Mouse (Mus musculus): ENCODE measurements around the gene Eri3. TPM values are rescaled to one million over a fixed set of nuclear protein-coding genes. Genes with fewer than 3 reads are reported as not detected.

Gene Eri3
- polyA plus RNA-seq, 1 experiment: 27.5 TPM

DNA sequence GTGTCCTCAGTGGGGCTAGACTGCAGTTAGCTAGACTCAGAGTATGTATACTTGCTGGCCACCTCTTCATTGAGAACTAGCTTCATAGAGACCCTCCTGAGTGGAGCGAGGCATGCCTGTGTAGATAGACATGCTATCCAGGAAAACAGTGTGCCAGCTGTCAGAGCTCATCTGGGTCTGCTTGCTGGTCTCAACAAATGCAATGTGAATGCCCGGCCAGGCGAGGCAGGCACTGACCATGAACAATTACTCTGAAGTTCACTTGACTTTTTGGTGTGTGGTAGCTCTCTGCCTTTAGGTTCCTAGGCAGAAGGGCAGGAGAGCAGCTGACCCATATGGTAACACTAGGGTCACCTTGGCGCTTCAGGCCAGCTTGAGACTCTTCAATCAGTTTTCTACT lies 66.4 kb downstream of the Eri3 start:
- Histone ChIP-seq H3K4me1 (ENCODE audit: control insufficient read depth, insufficient read depth, low read length) (peaks cover 1% of the 10 kb centered on the region; the same call in 1 of the 2 replicates), H3K4me3 (replicated peaks; ENCODE audit: control insufficient read depth, low read depth, low read length) (no peak overlapping the region), H3K27ac (ENCODE audit: control insufficient read depth, insufficient read depth, low read depth, low read length, poor library complexity) (no peak overlapping the region)
- TF ChIP-seq CTCF (IDR thresholded peaks at IDR 0.05; ENCODE audit: control insufficient read depth, insufficient read depth, low read length): no peak
- TF ChIP-seq POLR2A (IDR thresholded peaks at IDR 0.05; ENCODE audit: borderline replicate concordance, control insufficient read depth, low read depth, low read length): no peak
- 85% methylated on average over 4 of the region's 4 CpGs for WGBS

DNA sequence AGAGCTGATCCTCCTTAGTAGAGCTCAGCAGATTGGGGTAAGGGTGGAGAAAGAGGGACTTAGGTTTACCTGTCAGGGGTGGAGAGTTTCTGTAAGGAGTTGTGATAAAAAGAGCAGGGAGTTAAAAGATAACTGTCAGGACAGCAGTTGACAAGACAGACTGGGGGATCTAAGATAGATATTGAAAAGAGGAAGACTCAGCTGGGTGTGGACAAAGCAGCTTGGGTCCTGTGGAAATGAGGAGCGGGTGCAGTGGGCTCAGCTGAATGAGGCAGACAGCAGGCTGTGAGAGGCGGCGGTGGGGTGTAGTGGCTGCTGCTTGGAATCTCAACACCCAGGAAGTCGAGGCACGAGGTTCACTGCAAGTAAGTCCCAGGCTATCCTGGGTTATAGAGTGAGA lies 72.1 kb downstream of the Eri3 start:
- no peak overlapping the region for H3K4me3 ChIP-seq (replicated peaks; ENCODE audit: control insufficient read depth, low read depth, low read length)
- WGBS: 77% methylated on average over 5 of the region's 5 CpGs
- H3K27ac ChIP-seq (ENCODE audit: control insufficient read depth, insufficient read depth, low read depth, low read length, poor library complexity): no peak overlapping the region
- no peaks in the 10 kb centered on the region for H3K4me1 ChIP-seq (ENCODE audit: control insufficient read depth, insufficient read depth, low read length)
- TF ChIP-seq CTCF (IDR thresholded peaks at IDR 0.05; ENCODE audit: control insufficient read depth, insufficient read depth, low read length) (no peak), POLR2A (IDR thresholded peaks at IDR 0.05; ENCODE audit: borderline replicate concordance, control insufficient read depth, low read depth, low read length) (no peak)

DNA sequence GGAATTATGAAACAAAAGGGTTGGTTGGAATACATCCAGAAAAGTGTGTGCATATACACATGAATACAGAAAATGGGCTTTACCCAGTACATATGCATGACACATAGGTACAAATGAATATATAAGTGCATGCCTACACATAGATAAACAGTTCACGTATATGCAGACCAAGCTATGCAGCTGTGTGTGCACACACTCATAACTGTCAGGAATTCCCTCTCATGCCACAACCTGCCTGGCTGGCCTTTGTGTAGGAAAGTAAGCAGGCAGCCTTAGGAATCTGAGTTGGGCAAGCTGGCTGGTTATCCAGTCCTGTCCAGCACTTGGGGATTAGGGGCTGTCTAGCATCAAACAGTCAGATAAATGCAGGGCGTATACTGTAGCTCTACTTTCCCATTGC lies 72.9 kb downstream of the Eri3 start:
- H3K27ac ChIP-seq (ENCODE audit: control insufficient read depth, insufficient read depth, low read depth, low read length, poor library complexity): no peak overlapping the region
- no peak overlapping the region for H3K4me3 ChIP-seq (replicated peaks; ENCODE audit: control insufficient read depth, low read depth, low read length)
- H3K4me1 ChIP-seq (ENCODE audit: control insufficient read depth, insufficient read depth, low read length): no peaks in the 10 kb centered on the region
- 91% methylated on average over 2 of the region's 2 CpGs for WGBS
- TF ChIP-seq CTCF (IDR thresholded peaks at IDR 0.05; ENCODE audit: control insufficient read depth, insufficient read depth, low read length): no peak

DNA sequence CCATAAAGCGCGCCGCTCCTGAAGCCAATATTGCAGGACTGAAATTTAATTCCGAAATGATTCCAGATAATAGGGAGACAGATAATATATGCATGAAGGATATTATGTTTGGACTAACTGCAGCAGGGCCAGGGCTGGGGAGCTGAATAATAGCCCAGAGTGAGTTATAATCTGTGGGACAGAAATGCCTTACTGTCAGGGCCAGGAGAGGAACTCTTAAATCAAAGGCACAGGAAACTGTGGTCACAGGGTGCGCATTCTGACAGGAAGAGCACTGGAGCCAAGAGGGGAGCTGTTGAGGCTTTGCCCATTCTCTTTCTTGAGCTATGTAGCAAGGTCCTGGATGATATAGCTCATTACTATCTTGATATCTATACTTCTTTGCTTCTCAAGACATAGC lies 74.5 kb downstream of the Eri3 start:
- TF ChIP-seq CTCF (IDR thresholded peaks at IDR 0.05; ENCODE audit: control insufficient read depth, insufficient read depth, low read length) (no peak), POLR2A (IDR thresholded peaks at IDR 0.05; ENCODE audit: borderline replicate concordance, control insufficient read depth, low read depth, low read length) (no peak)
- Histone ChIP-seq H3K4me3 (replicated peaks; ENCODE audit: control insufficient read depth, low read depth, low read length) (no peak overlapping the region), H3K27ac (ENCODE audit: control insufficient read depth, insufficient read depth, low read depth, low read length, poor library complexity) (no peak overlapping the region), H3K4me1 (ENCODE audit: control insufficient read depth, insufficient read depth, low read length) (no peaks in the 10 kb centered on the region)
- 53% methylated on average over 5 of the region's 5 CpGs for WGBS

DNA sequence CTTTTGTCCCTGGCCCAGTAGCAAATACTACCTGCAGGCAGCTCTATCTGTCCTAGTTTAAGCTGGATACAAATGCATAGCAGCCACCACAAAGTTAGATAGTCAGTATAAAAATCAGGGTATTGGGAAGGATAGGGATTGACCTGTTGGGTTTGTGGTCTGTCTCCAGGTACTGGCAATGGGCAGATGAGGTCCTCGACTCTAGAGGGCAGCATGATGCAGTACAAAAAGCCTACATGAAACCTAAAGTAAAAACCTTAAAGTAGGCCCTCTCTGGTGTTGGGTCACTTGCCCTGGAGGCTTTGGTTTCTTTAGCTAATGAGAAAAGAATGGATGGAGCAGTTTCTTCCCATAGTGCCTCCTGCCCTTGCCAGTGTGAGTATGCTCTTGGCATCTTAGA lies 78.3 kb downstream of the Eri3 start:
- TF ChIP-seq CTCF (IDR thresholded peaks at IDR 0.05; ENCODE audit: control insufficient read depth, insufficient read depth, low read length) (no peak), POLR2A (IDR thresholded peaks at IDR 0.05; ENCODE audit: borderline replicate concordance, control insufficient read depth, low read depth, low read length) (no peak)
- no peak overlapping the region for H3K27ac ChIP-seq (ENCODE audit: control insufficient read depth, insufficient read depth, low read depth, low read length, poor library complexity)
- H3K4me3 ChIP-seq (replicated peaks; ENCODE audit: control insufficient read depth, low read depth, low read length): no peak overlapping the region
- H3K4me1 ChIP-seq (ENCODE audit: control insufficient read depth, insufficient read depth, low read length): no peaks in the 10 kb centered on the region
- 49% methylated on average over 1 of the region's 1 CpGs for WGBS

DNA sequence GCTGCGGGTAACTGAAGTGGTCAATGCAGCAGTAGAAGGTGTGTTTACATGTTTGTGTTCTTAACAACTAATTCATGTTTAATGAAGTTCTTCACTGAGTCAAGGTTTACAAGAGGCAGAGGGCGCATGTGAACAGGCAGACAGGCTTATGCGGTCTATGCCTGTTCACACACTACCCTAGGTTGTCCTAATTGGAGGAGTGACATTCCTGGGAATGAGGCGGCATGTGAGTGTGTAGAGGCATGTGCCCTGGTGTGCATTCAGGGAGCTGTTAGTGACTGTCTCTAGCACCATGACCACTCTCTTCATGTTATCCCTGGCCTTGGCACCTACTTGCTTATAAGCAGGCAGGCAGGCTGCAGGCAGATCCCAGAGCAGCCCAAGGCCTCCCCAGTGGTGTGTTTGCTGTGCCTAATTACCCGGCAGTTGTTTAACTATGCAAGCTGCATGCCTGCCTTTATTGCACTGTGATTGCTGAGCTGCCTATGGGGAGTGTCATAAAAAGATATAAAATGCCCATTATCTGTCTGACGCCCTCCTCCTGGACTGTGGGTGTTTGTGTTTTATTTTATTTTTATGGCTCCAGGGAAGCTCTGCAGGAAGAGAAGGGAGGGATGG lies 80.0 kb downstream of the Eri3 start:
- H3K4me1 ChIP-seq (ENCODE audit: control insufficient read depth, insufficient read depth, low read length): no peaks in the 10 kb centered on the region
- no peak overlapping the region for H3K4me3 ChIP-seq (replicated peaks; ENCODE audit: control insufficient read depth, low read depth, low read length)
- 85% methylated on average over 6 of the region's 6 CpGs for WGBS
- no peak for TF ChIP-seq CTCF (IDR thresholded peaks at IDR 0.05; ENCODE audit: control insufficient read depth, insufficient read depth, low read length)
- TF ChIP-seq POLR2A (IDR thresholded peaks at IDR 0.05; ENCODE audit: borderline replicate concordance, control insufficient read depth, low read depth, low read length): no peak
- no peak overlapping the region for H3K27ac ChIP-seq (ENCODE audit: control insufficient read depth, insufficient read depth, low read depth, low read length, poor library complexity)

DNA sequence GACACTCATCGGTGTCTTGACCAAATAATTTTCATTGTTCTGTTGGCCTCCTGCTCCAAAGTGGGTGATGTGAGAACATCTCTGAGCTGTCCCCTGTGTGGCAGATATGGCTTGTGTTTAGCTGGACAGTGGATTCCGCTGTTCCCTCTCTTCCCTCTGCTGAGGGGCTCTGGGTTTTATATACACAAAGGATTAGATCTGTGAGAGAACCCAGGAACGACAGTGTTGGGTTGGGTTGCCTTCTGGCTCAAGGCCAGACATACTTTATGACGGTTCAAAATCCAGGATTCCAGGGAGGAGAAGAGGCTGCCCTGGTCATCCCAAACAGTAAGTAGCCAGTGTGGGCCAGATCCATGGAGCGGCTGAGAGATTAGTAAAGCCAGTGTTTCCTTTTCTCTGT lies 83.4 kb downstream of the Eri3 start:
- Histone ChIP-seq H3K27ac (ENCODE audit: control insufficient read depth, insufficient read depth, low read depth, low read length, poor library complexity) (no peak overlapping the region), H3K4me3 (replicated peaks; ENCODE audit: control insufficient read depth, low read depth, low read length) (no peak overlapping the region), H3K4me1 (ENCODE audit: control insufficient read depth, insufficient read depth, low read length) (no peaks in the 10 kb centered on the region)
- TF ChIP-seq POLR2A (IDR thresholded peaks at IDR 0.05; ENCODE audit: borderline replicate concordance, control insufficient read depth, low read depth, low read length): no peak
- TF ChIP-seq CTCF (IDR thresholded peaks at IDR 0.05; ENCODE audit: control insufficient read depth, insufficient read depth, low read length): no peak
- WGBS: 87% methylated on average over 5 of the region's 5 CpGs

DNA sequence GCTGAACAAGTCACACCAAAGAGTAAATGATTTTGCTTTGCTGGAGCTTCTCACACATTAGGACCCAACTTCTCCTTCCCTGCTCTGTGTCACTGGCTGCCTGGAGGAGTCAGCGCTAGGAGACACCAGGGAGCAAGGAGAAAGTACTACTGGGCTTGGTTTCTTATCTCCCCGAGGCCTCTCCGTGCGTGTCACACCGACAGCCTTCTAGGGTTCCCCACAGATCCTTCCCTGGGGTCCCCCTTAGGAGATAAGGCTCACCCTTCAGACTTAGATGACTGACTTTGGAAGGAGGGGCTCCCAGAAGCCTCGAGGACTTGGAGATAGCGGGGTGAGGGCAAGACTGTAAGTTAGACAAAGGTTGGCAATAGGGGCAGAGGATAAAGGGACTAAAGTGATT lies 84.5 kb downstream of the Eri3 start:
- Histone ChIP-seq H3K4me3 (replicated peaks; ENCODE audit: control insufficient read depth, low read depth, low read length) (no peak overlapping the region), H3K4me1 (ENCODE audit: control insufficient read depth, insufficient read depth, low read length) (no peaks in the 10 kb centered on the region), H3K27ac (ENCODE audit: control insufficient read depth, insufficient read depth, low read depth, low read length, poor library complexity) (no peak overlapping the region)
- 62% methylated on average over 7 of the region's 7 CpGs for WGBS
- TF ChIP-seq CTCF (IDR thresholded peaks at IDR 0.05; ENCODE audit: control insufficient read depth, insufficient read depth, low read length) (no peak), POLR2A (IDR thresholded peaks at IDR 0.05; ENCODE audit: borderline replicate concordance, control insufficient read depth, low read depth, low read length) (no peak)

DNA sequence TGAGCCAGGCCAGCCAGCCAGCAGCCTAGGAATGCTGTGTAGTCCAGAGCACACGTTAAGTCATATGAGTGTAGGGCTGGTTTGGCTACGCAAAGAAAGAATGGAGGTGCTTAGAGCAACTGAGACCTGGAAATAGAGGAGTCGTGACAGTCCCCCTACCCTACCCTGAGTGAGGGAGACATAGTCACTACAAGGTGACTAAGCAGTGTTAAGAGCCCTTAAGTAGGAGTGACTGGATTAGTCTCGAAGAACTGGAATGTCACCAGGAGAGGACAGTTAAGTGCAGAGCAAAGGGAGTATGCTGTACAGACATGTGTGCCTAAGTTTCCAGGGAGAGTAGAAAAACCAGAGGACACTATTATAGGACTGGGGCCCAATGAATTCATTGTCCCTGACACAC lies 86.0 kb downstream of the Eri3 start:
- WGBS: 84% methylated on average over 4 of the region's 4 CpGs
- no peaks in the 10 kb centered on the region for H3K4me1 ChIP-seq (ENCODE audit: control insufficient read depth, insufficient read depth, low read length)
- H3K27ac ChIP-seq (ENCODE audit: control insufficient read depth, insufficient read depth, low read depth, low read length, poor library complexity): no peak overlapping the region
- no peak for TF ChIP-seq POLR2A (IDR thresholded peaks at IDR 0.05; ENCODE audit: borderline replicate concordance, control insufficient read depth, low read depth, low read length)
- no peak for TF ChIP-seq CTCF (IDR thresholded peaks at IDR 0.05; ENCODE audit: control insufficient read depth, insufficient read depth, low read length)
- H3K4me3 ChIP-seq (replicated peaks; ENCODE audit: control insufficient read depth, low read depth, low read length): no peak overlapping the region
